Mouse (Mus musculus): Measurements from ENCODE around the gene Tnk2. TPM values are rescaled to one million over a fixed set of nuclear protein-coding genes. Genes with fewer than 3 reads are reported as not detected.
A peak's percentile ranks its signal among the peaks of the same experiment; 100 is the strongest.

Gene Tnk2
- polyA plus RNA-seq, 1 experiment from 2014 or later = 7.5 TPM

GRCm38 (mm10) chr16:32608712-32609400, 34.8 kb upstream of the Tnk2 start, which contains the start of gene Tfrc:
Tfrc (plus strand) TSS chr16:32608920.
- H3K9ac ChIP-seq (ENCODE audit: low read depth, low read length) = peak within 1 kb of the TSS; percentile 92
- WGBS = under 1% methylated on average over 72 of the region's 73 CpGs
- peaks cover 5% of the 10 kb centered on the region for H3K4me1 ChIP-seq (ENCODE audit: control insufficient read depth, insufficient read depth, low read length)

DNA sequence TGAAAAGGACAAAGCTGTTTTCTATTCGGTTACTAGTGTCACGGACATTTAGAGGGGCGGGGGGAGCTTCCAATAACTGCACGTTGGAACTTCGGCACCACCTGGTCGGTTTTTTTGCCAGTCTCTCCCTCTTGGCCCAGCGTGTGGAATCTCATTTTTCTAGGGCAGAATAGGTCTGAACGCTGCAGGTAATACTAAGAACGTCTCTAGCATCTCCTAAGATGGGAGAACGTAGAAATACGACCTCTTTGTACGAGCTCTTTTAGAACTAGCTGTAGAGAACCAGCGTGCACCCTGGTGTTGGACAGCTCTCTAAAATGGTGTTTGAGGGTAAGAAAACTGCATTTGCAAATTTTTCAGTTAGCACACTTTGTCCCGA, 34.3 kb upstream of the Tnk2 start:
- peak overlapping the region; percentile 92 for H3K9ac ChIP-seq (ENCODE audit: low read depth, low read length)
- peak overlapping the region; percentile 96 for H3K27ac ChIP-seq (ENCODE audit: low read length)
- H3K27me3 ChIP-seq (replicated peaks; ENCODE audit: control insufficient read depth, insufficient read depth, low read length) = no peaks in the 10 kb centered on the region
- WGBS = under 1% methylated on average over 14 of the region's 14 CpGs
- no peaks in the 10 kb centered on the region for H3K9me3 ChIP-seq (ENCODE audit: control insufficient read depth, low read length)
- no peak for ATAC-seq
- H3K4me2 ChIP-seq (ENCODE audit: low read depth, low read length) = peak overlapping the region; percentile 69
- H3K4me1 ChIP-seq (ENCODE audit: control insufficient read depth, insufficient read depth, low read length) = peaks cover 5% of the 10 kb centered on the region
- H3K36me3 ChIP-seq (ENCODE audit: control insufficient read depth, insufficient read depth, low read length) = 0 out of 2 replicates have a peak, but pooled peaks cover under 1% of the 10 kb centered on the region
- peak overlapping the region; percentile 84 for H3K4me3 ChIP-seq (ENCODE audit: low read length)

More at GRCm38 (mm10) chr16:32608712-32609400, 34.8 kb upstream of the Tnk2 start, which contains the start of gene Tfrc:
- Histone ChIP-seq H3K27ac (ENCODE audit: low read length) (peak within 1 kb of the TSS; percentile 96), H3K36me3 (ENCODE audit: control insufficient read depth, insufficient read depth, low read length) (no peaks in the 10 kb centered on the region), H3K4me2 (ENCODE audit: low read depth, low read length) (peak within 1 kb of the TSS; percentile 69), H3K27me3 (replicated peaks; ENCODE audit: control insufficient read depth, insufficient read depth, low read length) (no peaks in the 10 kb centered on the region), H3K9me3 (ENCODE audit: control insufficient read depth, low read length) (no peaks in the 10 kb centered on the region), H3K4me3 (ENCODE audit: low read length) (peak within 1 kb of the TSS; percentile 84)
- peak; percentile 97 for ATAC-seq

DNA sequence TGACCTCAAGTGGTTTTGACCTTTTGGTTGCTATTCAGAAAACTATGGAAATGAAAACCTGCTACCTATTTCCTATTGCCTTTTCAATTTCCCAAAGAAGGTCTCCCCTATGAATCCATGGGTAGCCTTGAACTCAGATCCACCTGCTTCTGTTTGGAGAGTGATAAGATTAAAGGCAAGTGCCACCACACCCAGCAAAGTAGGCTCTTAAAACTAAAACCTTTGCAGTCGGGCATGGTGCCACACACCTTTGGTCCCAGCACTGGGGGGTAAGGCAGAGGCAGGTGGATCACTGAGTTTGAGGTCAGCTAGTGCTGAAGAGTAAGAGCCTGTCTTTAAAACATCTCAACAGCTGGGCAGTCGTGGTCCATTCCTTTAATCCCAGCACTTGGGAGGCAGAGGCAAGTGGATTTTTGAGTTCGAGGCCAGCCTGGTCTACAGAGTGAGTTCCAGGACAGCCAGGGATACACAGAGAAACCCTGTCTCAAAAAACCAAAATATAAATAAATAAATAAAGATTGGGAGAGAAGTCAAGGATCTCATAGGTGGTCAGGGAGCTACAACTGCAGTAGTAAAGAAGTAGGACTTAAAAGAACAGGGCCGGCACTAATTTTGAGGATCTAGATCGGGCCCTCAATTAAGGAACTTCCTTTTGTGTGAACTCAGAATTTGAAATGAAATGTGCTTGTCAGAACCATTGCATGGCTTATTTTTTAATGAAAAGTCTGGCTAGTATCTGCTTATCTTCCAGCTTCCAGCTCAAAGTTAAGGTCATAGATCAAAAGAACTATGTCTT, 33.0 kb upstream of the Tnk2 start:
- Histone ChIP-seq H3K9ac (ENCODE audit: low read depth, low read length) (peak overlapping the region; percentile 49; the same call in 1 of the 2 replicates), H3K4me2 (ENCODE audit: low read depth, low read length) (peak overlapping the region; percentile 50), H3K9me3 (ENCODE audit: control insufficient read depth, low read length) (no peaks in the 10 kb centered on the region), H3K36me3 (ENCODE audit: control insufficient read depth, insufficient read depth, low read length) (peaks cover 7% of the 10 kb centered on the region; the same call in 1 of the 2 replicates), H3K27me3 (replicated peaks; ENCODE audit: control insufficient read depth, insufficient read depth, low read length) (no peaks in the 10 kb centered on the region), H3K4me1 (ENCODE audit: control insufficient read depth, insufficient read depth, low read length) (peaks cover 5% of the 10 kb centered on the region), H3K4me3 (ENCODE audit: low read length) (peak overlapping the region; percentile 84), H3K27ac (ENCODE audit: low read length) (no peak overlapping the region)
- no peak for ATAC-seq
- whole genome bisulfite sequencing = 62% methylated on average over 5 of the region's 5 CpGs

DNA sequence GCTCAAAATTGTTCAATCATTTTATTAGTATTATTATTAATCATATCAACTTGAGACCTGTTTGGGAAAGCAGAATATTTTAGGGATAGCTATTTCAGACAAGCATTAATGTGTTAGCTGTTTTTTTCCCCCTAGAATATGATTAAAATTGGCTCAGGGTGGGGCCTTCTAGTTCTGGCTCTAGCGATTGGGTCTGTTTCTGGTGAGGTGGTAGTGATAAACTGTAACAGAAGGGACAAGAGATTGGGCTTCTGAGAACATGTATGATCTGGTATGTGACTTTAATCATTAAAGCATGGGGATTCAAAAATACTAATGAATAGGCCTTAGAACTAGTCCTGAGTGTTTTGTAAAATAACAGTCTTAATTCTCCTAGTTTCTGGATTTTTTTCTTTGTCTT, 31.6 kb upstream of the Tnk2 start:
- Histone ChIP-seq H3K9me3 (ENCODE audit: control insufficient read depth, low read length) (no peaks in the 10 kb centered on the region), H3K36me3 (ENCODE audit: control insufficient read depth, insufficient read depth, low read length) (peaks cover 7% of the 10 kb centered on the region; the same call in 1 of the 2 replicates), H3K4me1 (ENCODE audit: control insufficient read depth, insufficient read depth, low read length) (peaks cover 5% of the 10 kb centered on the region), H3K27me3 (replicated peaks; ENCODE audit: control insufficient read depth, insufficient read depth, low read length) (no peaks in the 10 kb centered on the region), H3K4me3 (ENCODE audit: low read length) (no peak overlapping the region), H3K4me2 (ENCODE audit: low read depth, low read length) (no peak overlapping the region), H3K9ac (ENCODE audit: low read depth, low read length) (no peak overlapping the region), H3K27ac (ENCODE audit: low read length) (no peak overlapping the region)
- WGBS = 58% methylated on average over 1 of the region's 1 CpGs
- no peak for ATAC-seq

GRCm38 (mm10) chr16:32613269-32613834, 30.3 kb upstream of the Tnk2 start:
- ATAC-seq = no peak
- no peak overlapping the region for H3K4me2 ChIP-seq (ENCODE audit: low read depth, low read length)
- WGBS = 77% methylated on average over 3 of the region's 3 CpGs

GRCm38 (mm10) chr16:32614047-32614446, 29.6 kb upstream of the Tnk2 start:
- peaks cover 7% of the 10 kb centered on the region; the same call in 1 of the 2 replicates for H3K36me3 ChIP-seq (ENCODE audit: control insufficient read depth, insufficient read depth, low read length)
- H3K4me1 ChIP-seq (ENCODE audit: control insufficient read depth, insufficient read depth, low read length) = peaks cover 2% of the 10 kb centered on the region; the same call in 1 of the 2 replicates
- H3K4me3 ChIP-seq (ENCODE audit: low read length) = no peak overlapping the region
- no peaks in the 10 kb centered on the region for H3K27me3 ChIP-seq (replicated peaks; ENCODE audit: control insufficient read depth, insufficient read depth, low read length)
- H3K27ac ChIP-seq (ENCODE audit: low read length) = no peak overlapping the region
- no peak overlapping the region for H3K4me2 ChIP-seq (ENCODE audit: low read depth, low read length)
- H3K9me3 ChIP-seq (ENCODE audit: control insufficient read depth, low read length) = no peaks in the 10 kb centered on the region
- no peak overlapping the region for H3K9ac ChIP-seq (ENCODE audit: low read depth, low read length)
- 53% methylated on average over 4 of the region's 4 CpGs for WGBS
- ATAC-seq = no peak

More at GRCm38 (mm10) chr16:32613269-32613834, 30.3 kb upstream of the Tnk2 start:
- Histone ChIP-seq H3K27me3 (replicated peaks; ENCODE audit: control insufficient read depth, insufficient read depth, low read length) (no peaks in the 10 kb centered on the region), H3K9me3 (ENCODE audit: control insufficient read depth, low read length) (no peaks in the 10 kb centered on the region), H3K9ac (ENCODE audit: low read depth, low read length) (no peak overlapping the region), H3K36me3 (ENCODE audit: control insufficient read depth, insufficient read depth, low read length) (peaks cover 7% of the 10 kb centered on the region; the same call in 1 of the 2 replicates), H3K4me3 (ENCODE audit: low read length) (no peak overlapping the region), H3K4me1 (ENCODE audit: control insufficient read depth, insufficient read depth, low read length) (peaks cover 2% of the 10 kb centered on the region; the same call in 1 of the 2 replicates), H3K27ac (ENCODE audit: low read length) (no peak overlapping the region)

GRCm38 (mm10) chr16:32618946-32619345, 24.7 kb upstream of the Tnk2 start:
- no peaks in the 10 kb centered on the region for H3K27me3 ChIP-seq (replicated peaks; ENCODE audit: control insufficient read depth, insufficient read depth, low read length)
- WGBS = 87% methylated on average over 1 of the region's 1 CpGs
- peaks cover 16% of the 10 kb centered on the region for H3K36me3 ChIP-seq (ENCODE audit: control insufficient read depth, insufficient read depth, low read length)
- H3K9me3 ChIP-seq (ENCODE audit: control insufficient read depth, low read length) = no peaks in the 10 kb centered on the region
- H3K4me2 ChIP-seq (ENCODE audit: low read depth, low read length) = no peak overlapping the region
- H3K4me3 ChIP-seq (ENCODE audit: low read length) = no peak overlapping the region
- no peaks in the 10 kb centered on the region for H3K4me1 ChIP-seq (ENCODE audit: control insufficient read depth, insufficient read depth, low read length)
- no peak overlapping the region for H3K27ac ChIP-seq (ENCODE audit: low read length)
- ATAC-seq = no peak
- no peak overlapping the region for H3K9ac ChIP-seq (ENCODE audit: low read depth, low read length)

DNA sequence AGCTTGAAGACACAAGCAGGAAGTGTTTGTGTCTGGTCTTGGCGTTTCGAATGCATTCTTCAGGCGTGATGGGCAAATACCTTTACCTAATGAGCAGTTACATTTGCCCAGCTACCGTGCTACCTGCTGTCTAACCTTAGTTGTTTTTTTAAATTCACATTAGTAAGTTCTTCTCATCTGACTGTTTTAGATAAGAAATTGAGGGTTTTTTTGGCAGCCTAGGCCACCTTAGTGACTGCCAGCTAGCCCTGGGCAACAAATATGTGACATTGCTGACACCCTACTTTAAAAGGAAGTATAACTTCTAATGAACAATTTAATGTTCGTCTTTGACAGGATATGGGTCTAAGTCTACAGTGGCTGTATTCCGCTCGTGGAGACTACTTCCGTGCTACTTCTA, 15.5 kb upstream of the Tnk2 start:
- ATAC-seq = no peak
- peaks cover 11% of the 10 kb centered on the region; the same call in 1 of the 2 replicates for H3K36me3 ChIP-seq (ENCODE audit: control insufficient read depth, insufficient read depth, low read length)
- H3K4me3 ChIP-seq (ENCODE audit: low read length) = no peak overlapping the region
- no peaks in the 10 kb centered on the region for H3K27me3 ChIP-seq (replicated peaks; ENCODE audit: control insufficient read depth, insufficient read depth, low read length)
- H3K4me2 ChIP-seq (ENCODE audit: low read depth, low read length) = no peak overlapping the region
- no peaks in the 10 kb centered on the region for H3K9me3 ChIP-seq (ENCODE audit: control insufficient read depth, low read length)
- no peak overlapping the region for H3K9ac ChIP-seq (ENCODE audit: low read depth, low read length)
- 87% methylated on average over 8 of the region's 8 CpGs for WGBS
- H3K27ac ChIP-seq (ENCODE audit: low read length) = no peak overlapping the region
- H3K4me1 ChIP-seq (ENCODE audit: control insufficient read depth, insufficient read depth, low read length) = no peaks in the 10 kb centered on the region

- no peak overlapping the region for H3K4me3 ChIP-seq (ENCODE audit: low read length)
- peaks cover 2% of the 10 kb centered on the region; the same call in 1 of the 2 replicates for H3K36me3 ChIP-seq (ENCODE audit: control insufficient read depth, insufficient read depth, low read length)
- no peaks in the 10 kb centered on the region for H3K4me1 ChIP-seq (ENCODE audit: control insufficient read depth, insufficient read depth, low read length)
- no peak overlapping the region for H3K27ac ChIP-seq (ENCODE audit: low read length)
- no peak overlapping the region for H3K9ac ChIP-seq (ENCODE audit: low read depth, low read length)
- no peak for ATAC-seq
- no peaks in the 10 kb centered on the region for H3K27me3 ChIP-seq (replicated peaks; ENCODE audit: control insufficient read depth, insufficient read depth, low read length)
- no peaks in the 10 kb centered on the region for H3K9me3 ChIP-seq (ENCODE audit: control insufficient read depth, low read length)
- WGBS = 92% methylated on average over 4 of the region's 4 CpGs
- H3K4me2 ChIP-seq (ENCODE audit: low read depth, low read length) = no peak overlapping the region
These were observed 11.3 kb upstream of the Tnk2 start for GRCm38 (mm10) chr16:32632328-32632824.

Data from intestine, embryonic 16.5 days (tissue).